Mouse (Mus musculus) stomach, postnatal 0 days (tissue): Measurements from ENCODE around the gene Tmed8. TPM values are rescaled to one million over a fixed set of nuclear protein-coding genes. Genes with fewer than 3 reads are reported as not detected.
"Not testable (repeated sequence)": the region's sequence is repeated elsewhere in the genome, so short reads cannot be mapped to it uniquely, and the experiment has no call there.

Experiments
- ATAC-seq: fragments of 200-750 bp; cut with Nextera tagmentation; 2 replicates; pipeline ENCODE4 v1.8.0; 2017; ENCODE audit not compliant: low FRiP score, low TSS enrichment
- DNase-seq: peaks from one replicate; pipeline ENCODE4 v3.0.0-alpha.2; 2016; ENCODE audit warnings: low spot score
- H3K27ac ChIP-seq: fragments of 300-500 bp; sonication (generic); replicated peaks from 2 replicates; pipeline ENCODE4 v1.5.1; 2014; ENCODE audit warnings: mild to moderate bottlenecking, control low read depth
- H3K27me3 ChIP-seq: fragments of 300-500 bp; sonication (generic); 2 replicates; pipeline ENCODE4 v1.6.1; 2014; ENCODE audit warnings: low read length; ENCODE audit not compliant: control insufficient read depth, insufficient read depth
- H3K36me3 ChIP-seq: fragments of 300-500 bp; sonication (generic); 2 replicates; pipeline ENCODE4 v1.6.1; 2014; ENCODE audit warnings: low read length, mixed read lengths; ENCODE audit not compliant: control insufficient read depth, insufficient read depth
- H3K4me1 ChIP-seq: fragments of 300-500 bp; sonication (generic); replicated peaks from 2 replicates; pipeline ENCODE4 v1.6.1; 2014; ENCODE audit warnings: antibody characterized with exemption; ENCODE audit not compliant: control insufficient read depth, insufficient read depth
- H3K4me2 ChIP-seq: fragments of 300-500 bp; sonication (generic); replicated peaks from 2 replicates; pipeline ENCODE4 v1.6.1; 2014; ENCODE audit warnings: low read depth, mild to moderate bottlenecking, control low read depth, moderate library complexity
- H3K4me3 ChIP-seq: fragments of 300-500 bp; sonication (generic); 2 replicates; pipeline ENCODE4 v1.5.1; 2014; ENCODE audit warnings: low read depth, low read length, control low read depth
- H3K9ac ChIP-seq: fragments of 300-500 bp; sonication (generic); 2 replicates; pipeline ENCODE4 v1.6.1; 2014; ENCODE audit warnings: mild to moderate bottlenecking, low read length, control low read depth, mixed read lengths
- H3K9me3 ChIP-seq: fragments of 300-500 bp; sonication (generic); 2 replicates; pipeline ENCODE4 v1.6.1; 2016; ENCODE audit warnings: low read length; ENCODE audit not compliant: control insufficient read depth
- CTCF ChIP-seq: IDR thresholded peaks from 2 replicates; pipeline ENCODE4 v1.5.1; 2016; ENCODE audit warnings: antibody characterized with exemption, low read depth, mild to moderate bottlenecking, moderate library complexity
- EP300 ChIP-seq: optimal IDR thresholded peaks from 2 replicates; pipeline ENCODE3; 2016; ENCODE audit warnings: antibody characterized with exemption
- WGBS: fragments of 180-500 bp; shearing (Covaris S2); extraction: QIAGEN DNeasy Blood & Tissue Kit; methylation state at CpG from one replicate; pipeline ENCODE4 v1.1.7; 2014; 5-methylcytosine and 5-hydroxymethylcytosine counted together
- polyA plus RNA-seq: library from polyadenylated mRNA; unstranded; fragments of >200 nt; fragmentation: Nextera tagmentation; extraction: Ambion mirVana; gene quantifications from 2 replicates; pipeline ENCODE4 v1.2.1, GENCODE M21; 2015

Gene Tmed8
- polyA plus RNA-seq, 1 experiment from 2014 or later: 1.1 TPM

DNA sequence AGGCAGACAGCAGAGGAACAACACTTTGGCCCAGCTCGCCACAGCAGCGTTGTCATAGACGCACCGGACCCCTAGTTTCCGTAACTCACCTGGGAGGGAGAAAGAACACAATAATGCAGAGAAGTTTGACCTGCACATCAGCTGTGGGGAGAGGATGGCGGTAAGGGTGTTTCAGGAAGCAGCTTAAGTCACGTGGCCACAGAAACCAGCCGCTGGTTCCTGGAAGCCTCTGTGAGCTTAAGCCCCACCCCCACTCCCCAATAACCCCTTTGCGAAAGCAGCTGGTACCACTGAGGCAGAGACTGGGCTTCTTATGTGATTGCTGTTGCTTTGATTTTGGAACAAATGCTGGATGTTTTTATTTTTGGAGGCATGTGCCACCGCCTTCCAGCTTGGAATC lies 24.7 kb upstream of the Tmed8 start:
- no peak overlapping the region for H3K27ac ChIP-seq
- H3K36me3 ChIP-seq: no peaks in the 10 kb centered on the region
- H3K9me3 ChIP-seq: no peaks in the 10 kb centered on the region
- no peak overlapping the region for H3K4me3 ChIP-seq
- no peak overlapping the region for H3K9ac ChIP-seq
- no peak for TF ChIP-seq EP300
- TF ChIP-seq CTCF: no peak
- H3K27me3 ChIP-seq: no peaks in the 10 kb centered on the region
- H3K4me2 ChIP-seq: no peak overlapping the region
- H3K4me1 ChIP-seq: no peaks in the 10 kb centered on the region
- no peak for ATAC-seq
- no peak for DNase-seq
- 75% methylated on average over 10 of the region's 10 CpGs for WGBS

GRCm38 (mm10) chr12:87219362-87219761 lies 19.1 kb upstream of the Tmed8 start:
- Histone ChIP-seq H3K36me3 (no peaks in the 10 kb centered on the region), H3K27ac (no peak overlapping the region), H3K4me3 (no peak overlapping the region), H3K27me3 (no peaks in the 10 kb centered on the region), H3K4me2 (no peak overlapping the region), H3K9me3 (no peaks in the 10 kb centered on the region), H3K4me1 (no peaks in the 10 kb centered on the region), H3K9ac (no peak overlapping the region)
- ATAC-seq: no peak
- no peak for DNase-seq
- 52% methylated on average over 7 of the region's 7 CpGs for WGBS
- TF ChIP-seq CTCF (no peak), EP300 (no peak)

- no peaks in the 10 kb centered on the region for H3K27me3 ChIP-seq
- no peak for TF ChIP-seq CTCF
- no peaks in the 10 kb centered on the region for H3K9me3 ChIP-seq
- ATAC-seq: no peak
- H3K36me3 ChIP-seq: no peaks in the 10 kb centered on the region
- no peak overlapping the region for H3K27ac ChIP-seq
- H3K4me2 ChIP-seq: no peak overlapping the region
- H3K9ac ChIP-seq: no peak overlapping the region
- no peak for DNase-seq
- no peaks in the 10 kb centered on the region for H3K4me1 ChIP-seq
- H3K4me3 ChIP-seq: no peak overlapping the region
Measured at GRCm38 (mm10) chr12:87217596-87217995, 17.3 kb upstream of the Tmed8 start.

- Histone ChIP-seq H3K4me3 (no peak overlapping the region), H3K4me2 (no peak overlapping the region), H3K27me3 (no peaks in the 10 kb centered on the region), H3K9me3 (no peaks in the 10 kb centered on the region), H3K4me1 (no peaks in the 10 kb centered on the region), H3K36me3 (no peaks in the 10 kb centered on the region), H3K9ac (no peak overlapping the region), H3K27ac (no peak overlapping the region)
- DNase-seq (no peak), ATAC-seq (no peak)
- 60% methylated on average over 2 of the region's 2 CpGs for WGBS
- TF ChIP-seq CTCF: no peak
- no peak for TF ChIP-seq EP300
Measured at GRCm38 (mm10) chr12:87216053-87216452, 15.8 kb upstream of the Tmed8 start.

GRCm38 (mm10) chr12:87212844-87213606 lies 12.8 kb upstream of the Tmed8 start:
- H3K9ac ChIP-seq: no peak overlapping the region
- ATAC-seq: peak; percentile 82

DNA sequence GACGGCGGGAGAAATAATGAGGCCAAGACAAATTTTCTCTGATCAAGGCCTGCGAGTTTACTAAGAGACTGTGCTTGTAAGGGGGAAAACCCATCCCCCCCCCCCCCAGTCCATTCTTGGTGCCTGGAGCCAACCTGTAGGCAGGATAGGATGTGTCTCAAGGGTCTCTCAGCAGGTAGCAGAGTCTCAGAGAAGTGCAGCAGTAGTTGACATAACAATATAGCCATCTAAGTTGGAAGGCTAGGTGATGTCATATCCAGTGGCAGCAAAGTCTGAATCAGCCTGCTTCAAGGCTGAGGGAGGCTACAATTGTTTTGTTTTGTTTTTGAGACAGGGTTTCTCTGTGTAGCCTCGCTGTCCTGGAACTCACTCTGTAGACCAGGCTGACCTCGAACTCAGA lies 5.5 kb upstream of the Tmed8 start:
- H3K4me2 ChIP-seq, H3K36me3 ChIP-seq: not testable (repeated sequence)
- WGBS: 87% methylated on average over 5 of the region's 5 CpGs

More at GRCm38 (mm10) chr12:87212844-87213606, 12.8 kb upstream of the Tmed8 start:
- H3K9me3 ChIP-seq: no peaks in the 10 kb centered on the region
- 34% methylated on average over 2 of the region's 2 CpGs for whole genome bisulfite sequencing
- no peaks in the 10 kb centered on the region for H3K36me3 ChIP-seq
- H3K4me1 ChIP-seq: no peaks in the 10 kb centered on the region
- H3K4me3 ChIP-seq: no peak overlapping the region
- no peak overlapping the region for H3K27ac ChIP-seq
- TF ChIP-seq EP300: no peak
- TF ChIP-seq CTCF: no peak
- no peaks in the 10 kb centered on the region for H3K27me3 ChIP-seq
- no peak overlapping the region for H3K4me2 ChIP-seq
- DNase-seq: peak; percentile 41

More for the DNA sequence above, 5.5 kb upstream of the Tmed8 start:
- H3K4me1 ChIP-seq, H3K27me3 ChIP-seq, H3K27ac ChIP-seq, H3K9me3 ChIP-seq, DNase-seq, H3K4me3 ChIP-seq, ATAC-seq, H3K9ac ChIP-seq: not testable (repeated sequence)
